Mouse (Mus musculus): ENCODE results near the gene Creb5.
A peak's percentile ranks its signal among the peaks of the same experiment; 100 is the strongest.

Gene Creb5

GRCm38 (mm10) chr6:53562586-53562985, 275.5 kb downstream of the Creb5 start:
- no peak for DNase-seq

- DNase-seq: no peak
Observed at GRCm38 (mm10) chr6:53563546-53564185, 276.6 kb downstream of the Creb5 start.

GRCm38 (mm10) chr6:53569436-53569835, 282.4 kb downstream of the Creb5 start:
- DNase-seq: no peak

- no peak for DNase-seq
Observed at GRCm38 (mm10) chr6:53570906-53571305, 283.8 kb downstream of the Creb5 start.

- DNase-seq: no peak
Observed at GRCm38 (mm10) chr6:53571571-53572122, 284.6 kb downstream of the Creb5 start.

GRCm38 (mm10) chr6:53572456-53572855, 285.4 kb downstream of the Creb5 start:
- no peak for DNase-seq

- peak; percentile 98 for DNase-seq
Observed at GRCm38 (mm10) chr6:53572979-53573710, 286.1 kb downstream of the Creb5 start.

GRCm38 (mm10) chr6:53573711-53574065, 286.6 kb downstream of the Creb5 start:
- peak; percentile 29 for DNase-seq

- DNase-seq: peak; percentile 22
Observed at GRCm38 (mm10) chr6:53574097-53574496, 287.0 kb downstream of the Creb5 start.

GRCm38 (mm10) chr6:53575191-53575590, 288.1 kb downstream of the Creb5 start:
- no peak for DNase-seq

- DNase-seq: no peak
Observed at GRCm38 (mm10) chr6:53575836-53576235, 288.8 kb downstream of the Creb5 start.

GRCm38 (mm10) chr6:53576841-53577240, 289.8 kb downstream of the Creb5 start:
- no peak for DNase-seq

- DNase-seq: no peak
Observed at GRCm38 (mm10) chr6:53577776-53578175, 290.7 kb downstream of the Creb5 start.

- no peak for DNase-seq
Observed at GRCm38 (mm10) chr6:53580346-53580745, 293.3 kb downstream of the Creb5 start.

- no peak for DNase-seq
Observed at GRCm38 (mm10) chr6:53583234-53583875, 296.3 kb downstream of the Creb5 start.

GRCm38 (mm10) chr6:53584718-53585405, 297.8 kb downstream of the Creb5 start:
- DNase-seq: no peak

GRCm38 (mm10) chr6:53589746-53590145, 302.7 kb downstream of the Creb5 start:
- DNase-seq: no peak

GRCm38 (mm10) chr6:53592230-53592629, 305.2 kb downstream of the Creb5 start:
- no peak for DNase-seq

- no peak for DNase-seq
Observed at GRCm38 (mm10) chr6:53593603-53594002, 306.5 kb downstream of the Creb5 start.

- DNase-seq: no peak
Observed at GRCm38 (mm10) chr6:53594316-53594715, 307.2 kb downstream of the Creb5 start.

- DNase-seq: no peak
Observed at GRCm38 (mm10) chr6:53596402-53596801, 309.3 kb downstream of the Creb5 start.

GRCm38 (mm10) chr6:53603041-53603440, 316.0 kb downstream of the Creb5 start:
- no peak for DNase-seq

GRCm38 (mm10) chr6:53603695-53604094, 316.6 kb downstream of the Creb5 start:
- no peak for DNase-seq
